Mouse (Mus musculus): ENCODE results near the gene 5730522E02Rik.

DNA sequence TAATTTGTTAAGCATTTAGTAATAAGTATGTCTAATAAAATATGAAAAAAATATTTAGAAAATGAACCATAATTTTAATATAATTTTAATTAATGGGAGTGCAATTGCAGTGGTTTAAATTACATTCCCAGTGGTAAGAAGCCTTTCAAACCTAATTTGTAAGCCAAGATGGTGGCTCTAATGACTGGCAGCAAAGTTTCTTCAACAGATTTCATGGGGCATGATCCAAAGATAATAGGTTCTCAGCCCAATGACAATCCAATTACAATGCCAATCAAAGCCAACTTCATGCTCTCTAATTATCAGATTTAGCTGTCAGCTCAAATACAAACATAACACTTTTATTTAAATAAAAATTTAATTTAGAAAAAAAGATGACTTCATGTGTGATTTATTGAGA is 337.6 kb downstream of the 5730522E02Rik start:
- TF ChIP-seq CTCF (IDR thresholded peaks at IDR 0.05 in 2 of 3, conservative IDR thresholded peaks at IDR 0.05 in 1 of 3; ENCODE audit: control insufficient read depth in 1 of 3, insufficient read depth in 1 of 3, low read depth in 2 of 3, low read length in 3 of 3, poor library complexity in 1 of 3, severe bottlenecking in 1 of 3), result no peak
- no peak for TF ChIP-seq SIN3A (IDR thresholded peaks at IDR 0.05; ENCODE audit: low read length)
- TF ChIP-seq GATA1 (IDR thresholded peaks at IDR 0.05; ENCODE audit: low read depth, low read length), result no peak
- TF ChIP-seq ZC3H11A (IDR thresholded peaks at IDR 0.05; ENCODE audit: low read depth, low read length), result no peak
- TF ChIP-seq EP300 (IDR thresholded peaks at IDR 0.05; ENCODE audit: low read depth in 1 of 2, low read length in 2 of 2), result no peak
- no peak for TF ChIP-seq SMC3 (IDR thresholded peaks at IDR 0.05; ENCODE audit: low read depth, low read length)
- TF ChIP-seq ETS1 (IDR thresholded peaks at IDR 0.05; ENCODE audit: low read depth, low read length), result no peak
- no peak for TF ChIP-seq CHD2 (IDR thresholded peaks at IDR 0.05; ENCODE audit: low read length)
- TF ChIP-seq TCF12 (IDR thresholded peaks at IDR 0.05; ENCODE audit: low read depth, low read length), result no peak
- TF ChIP-seq UBTF (IDR thresholded peaks at IDR 0.05; ENCODE audit: borderline replicate concordance, insufficient read depth, low read depth, low read length), result no peak
- TF ChIP-seq JUND (IDR thresholded peaks at IDR 0.05; ENCODE audit: low read depth, low read length), result no peak
- TF ChIP-seq MXI1 (IDR thresholded peaks at IDR 0.05; ENCODE audit: low read depth, low read length), result no peak
- TF ChIP-seq HCFC1 (IDR thresholded peaks at IDR 0.05; ENCODE audit: low read depth, low read length), result no peak
- TF ChIP-seq POLR2A (IDR thresholded peaks at IDR 0.05; ENCODE audit: control insufficient read depth in 1 of 2, insufficient read depth in 1 of 2, low read depth in 1 of 2, low read length in 2 of 2, poor library complexity in 1 of 2), result no peak

All from MEL (cell line).